Mouse (Mus musculus) kidney, embryonic 15.5 days (tissue): Measurements from ENCODE around the gene Prdm5. TPM values are rescaled to one million over a fixed set of nuclear protein-coding genes. Genes with fewer than 3 reads are reported as not detected.

ENCODE experiments used
- ATAC-seq: fragments of 200-750 bp; cut with Nextera tagmentation; replicated peaks from 2 replicates; pipeline ENCODE4 v1.8.0; 2017; ENCODE audit warnings: moderate TSS enrichment; ENCODE audit not compliant: low FRiP score
- H3K27ac ChIP-seq: fragments of 300-500 bp; sonication (generic); 2 replicates; pipeline ENCODE4 v1.5.1; 2015; ENCODE audit warnings: mild to moderate bottlenecking, inconsistent platforms
- H3K27me3 ChIP-seq: fragments of 300-500 bp; sonication (generic); 2 replicates; pipeline ENCODE4 v1.6.1; 2015; ENCODE audit warnings: inconsistent platforms
- H3K36me3 ChIP-seq: fragments of 300-500 bp; sonication (generic); 2 replicates; pipeline ENCODE4 v1.6.1; 2015; ENCODE audit warnings: inconsistent platforms
- H3K4me1 ChIP-seq: fragments of 300-500 bp; sonication (generic); 2 replicates; pipeline ENCODE4 v1.6.1; 2015; ENCODE audit warnings: inconsistent platforms
- H3K4me2 ChIP-seq: fragments of 300-500 bp; sonication (generic); 2 replicates; pipeline ENCODE4 v1.6.1; 2015; ENCODE audit warnings: moderate library complexity, mild to moderate bottlenecking, inconsistent platforms
- H3K4me3 ChIP-seq: fragments of 300-500 bp; sonication (generic); replicated peaks from 2 replicates; pipeline ENCODE4 v1.5.1; 2015; ENCODE audit warnings: mild to moderate bottlenecking, inconsistent platforms
- H3K9ac ChIP-seq: fragments of 300-500 bp; sonication (generic); 2 replicates; pipeline ENCODE4 v1.6.1; 2015; ENCODE audit warnings: mild to moderate bottlenecking, inconsistent platforms
- H3K9me3 ChIP-seq: fragments of 300-500 bp; sonication (generic); replicated peaks from 2 replicates; pipeline ENCODE4 v1.6.1; 2016; ENCODE audit warnings: inconsistent platforms
- WGBS: fragments of 180-500 bp; shearing (Covaris S2); methylation state at CpG from one replicate; pipeline ENCODE4 v1.1.7; 2015; ENCODE audit warnings: mixed read lengths; 5-methylcytosine and 5-hydroxymethylcytosine counted together
- polyA plus RNA-seq: library from polyadenylated mRNA; unstranded; fragments of >200 nt; fragmentation: Nextera tagmentation; extraction: Ambion mirVana; gene quantifications from 2 replicates; pipeline ENCODE4 v1.2.1, GENCODE M21; 2015

Prdm5 gene
- polyA plus RNA-seq, 1 experiment from 2014 or later = 21.3 TPM

GRCm38 (mm10) chr6:65888835-65889234, 110.0 kb downstream of the Prdm5 start:
- H3K4me2 ChIP-seq = no peak overlapping the region
- H3K4me1 ChIP-seq = peaks cover 6% of the 10 kb centered on the region
- H3K27ac ChIP-seq = no peak overlapping the region
- no peak for ATAC-seq
- no peak overlapping the region for H3K9ac ChIP-seq
- H3K4me3 ChIP-seq = no peak overlapping the region
- no peaks in the 10 kb centered on the region for H3K27me3 ChIP-seq
- H3K36me3 ChIP-seq = peaks cover 13% of the 10 kb centered on the region; the same call in 1 of the 2 replicates
- 96% methylated on average over 1 of the region's 1 CpGs for WGBS
- no peaks in the 10 kb centered on the region for H3K9me3 ChIP-seq

DNA sequence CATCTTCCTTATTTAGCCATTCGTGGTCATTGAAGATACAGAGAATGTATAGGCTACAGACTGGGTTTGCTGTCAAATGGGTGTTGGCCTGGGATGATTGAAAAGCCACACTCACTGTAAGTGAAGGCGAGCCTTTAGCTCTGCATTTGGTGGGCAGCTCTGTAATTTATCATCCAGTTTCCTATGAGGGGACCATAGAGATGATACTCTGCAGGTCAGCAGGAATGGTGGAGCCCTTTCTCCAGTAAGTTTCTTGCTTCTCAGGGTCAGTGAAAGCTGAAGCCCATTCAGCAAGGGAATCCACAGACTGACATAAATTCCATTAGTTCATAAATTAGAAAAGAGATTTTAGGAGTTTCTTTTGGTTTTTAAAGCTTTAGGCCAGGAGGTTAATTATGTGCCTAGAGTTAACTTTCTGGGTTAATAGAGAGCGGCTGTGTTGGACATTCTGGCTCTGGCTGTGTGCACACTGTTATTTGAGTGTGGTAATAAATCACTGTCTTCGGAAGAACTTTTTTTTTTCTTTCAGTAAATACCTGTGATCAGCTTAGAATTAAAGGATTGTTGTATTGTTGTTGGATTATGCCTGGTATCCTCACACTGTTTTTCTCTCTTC, 113.4 kb downstream of the Prdm5 start:
- H3K4me1 ChIP-seq = peaks cover 6% of the 10 kb centered on the region
- no peak overlapping the region for H3K4me3 ChIP-seq
- ATAC-seq = peak; percentile 86
- no peak overlapping the region for H3K4me2 ChIP-seq
- H3K27me3 ChIP-seq = no peaks in the 10 kb centered on the region
- 26% methylated on average over 4 of the region's 4 CpGs for WGBS
- peak overlapping the region; percentile 42 for H3K27ac ChIP-seq
- H3K9ac ChIP-seq = no peak overlapping the region
- no peaks in the 10 kb centered on the region for H3K9me3 ChIP-seq
- peaks cover 10% of the 10 kb centered on the region for H3K36me3 ChIP-seq

GRCm38 (mm10) chr6:65906657-65907182, 127.9 kb downstream of the Prdm5 start:
- H3K9ac ChIP-seq = no peak overlapping the region
- H3K4me2 ChIP-seq = no peak overlapping the region
- peak; percentile 89 for ATAC-seq
- H3K4me1 ChIP-seq = no peaks in the 10 kb centered on the region
- H3K27me3 ChIP-seq = no peaks in the 10 kb centered on the region
- peaks cover 31% of the 10 kb centered on the region for H3K36me3 ChIP-seq
- WGBS = 39% methylated on average over 2 of the region's 2 CpGs
- H3K9me3 ChIP-seq = no peaks in the 10 kb centered on the region
- H3K27ac ChIP-seq = peak overlapping the region; percentile 27; the same call in 1 of the 2 replicates
- no peak overlapping the region for H3K4me3 ChIP-seq

DNA sequence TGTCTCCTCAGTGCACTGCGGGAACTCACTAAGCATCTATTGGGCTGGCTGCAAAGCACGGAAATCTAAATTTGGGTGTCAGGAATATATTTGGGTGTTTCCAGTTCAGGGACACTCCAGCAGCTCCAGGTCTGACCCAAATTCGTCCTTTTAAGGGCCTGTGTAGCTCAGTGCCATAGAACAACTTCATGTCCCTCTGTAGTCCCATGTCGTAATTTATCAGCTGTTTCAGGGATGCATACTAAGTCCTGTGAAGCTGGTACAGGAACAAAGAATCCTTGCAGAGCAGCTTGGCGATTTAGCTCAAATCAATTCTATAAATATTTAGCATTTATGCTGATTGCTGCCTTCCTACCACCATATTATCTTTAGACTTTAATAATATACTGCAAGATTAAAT, 136.6 kb downstream of the Prdm5 start:
- no peak overlapping the region for H3K9ac ChIP-seq
- H3K9me3 ChIP-seq = no peaks in the 10 kb centered on the region
- H3K4me2 ChIP-seq = no peak overlapping the region
- H3K27ac ChIP-seq = no peak overlapping the region
- no peak for ATAC-seq
- H3K4me1 ChIP-seq = no peaks in the 10 kb centered on the region
- no peak overlapping the region for H3K4me3 ChIP-seq
- WGBS = 84% methylated on average over 5 of the region's 5 CpGs
- H3K36me3 ChIP-seq = peaks cover 6% of the 10 kb centered on the region; the same call in 1 of the 2 replicates
- no peaks in the 10 kb centered on the region for H3K27me3 ChIP-seq

GRCm38 (mm10) chr6:65921703-65922102, 142.9 kb downstream of the Prdm5 start:
- H3K27me3 ChIP-seq = no peaks in the 10 kb centered on the region
- H3K4me2 ChIP-seq = no peak overlapping the region
- peaks cover 3% of the 10 kb centered on the region; the same call in 1 of the 2 replicates for H3K4me1 ChIP-seq
- no peak for ATAC-seq
- no peak overlapping the region for H3K4me3 ChIP-seq
- no peak overlapping the region for H3K27ac ChIP-seq
- H3K36me3 ChIP-seq = no peaks in the 10 kb centered on the region
- H3K9ac ChIP-seq = no peak overlapping the region
- WGBS = 86% methylated on average over 3 of the region's 3 CpGs
- H3K9me3 ChIP-seq = no peaks in the 10 kb centered on the region

- H3K36me3 ChIP-seq = no peaks in the 10 kb centered on the region
- H3K27me3 ChIP-seq = no peaks in the 10 kb centered on the region
- no peak for ATAC-seq
- no peak overlapping the region for H3K4me3 ChIP-seq
- H3K27ac ChIP-seq = no peak overlapping the region
- H3K9me3 ChIP-seq = no peaks in the 10 kb centered on the region
- H3K9ac ChIP-seq = no peak overlapping the region
- peaks cover 3% of the 10 kb centered on the region; the same call in 1 of the 2 replicates for H3K4me1 ChIP-seq
- no peak overlapping the region for H3K4me2 ChIP-seq
- 24% methylated on average over 4 of the region's 4 CpGs for WGBS
These were observed 144.8 kb downstream of the Prdm5 start for GRCm38 (mm10) chr6:65923501-65924084.

DNA sequence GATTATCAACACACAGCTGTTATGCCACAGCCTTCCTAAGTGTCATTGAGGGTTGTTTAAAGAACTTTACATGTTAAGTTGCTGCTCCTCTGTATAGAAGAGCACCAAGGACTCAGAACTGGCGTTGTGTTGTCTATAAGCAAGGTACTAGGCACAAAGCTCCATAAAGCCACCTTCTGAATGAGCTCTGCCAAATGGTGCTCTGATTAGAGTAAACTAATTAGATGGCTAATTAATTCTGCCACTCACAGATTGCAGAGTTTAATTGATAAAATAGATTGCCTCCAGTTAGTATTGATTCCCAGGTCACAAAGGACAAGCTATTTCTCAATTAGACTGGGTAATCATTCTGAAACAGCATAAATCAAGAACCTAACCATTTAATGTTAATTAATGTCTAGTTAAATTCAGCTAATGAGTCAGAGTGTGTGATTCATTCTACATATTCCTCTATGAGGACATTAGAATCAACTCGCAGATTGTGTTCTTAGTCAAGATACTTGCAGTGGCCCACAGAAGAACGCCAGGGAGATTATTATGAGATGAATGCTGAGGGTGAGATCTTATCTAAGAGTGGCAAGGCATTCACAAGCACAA, 147.0 kb downstream of the Prdm5 start:
- H3K27ac ChIP-seq = no peak overlapping the region
- WGBS = 77% methylated on average over 3 of the region's 3 CpGs
- H3K4me1 ChIP-seq = peaks cover 3% of the 10 kb centered on the region; the same call in 1 of the 2 replicates
- no peak overlapping the region for H3K4me2 ChIP-seq
- H3K36me3 ChIP-seq = peaks cover 5% of the 10 kb centered on the region; the same call in 1 of the 2 replicates
- H3K9ac ChIP-seq = no peak overlapping the region
- H3K9me3 ChIP-seq = no peaks in the 10 kb centered on the region
- no peak for ATAC-seq
- H3K27me3 ChIP-seq = no peaks in the 10 kb centered on the region
- no peak overlapping the region for H3K4me3 ChIP-seq

DNA sequence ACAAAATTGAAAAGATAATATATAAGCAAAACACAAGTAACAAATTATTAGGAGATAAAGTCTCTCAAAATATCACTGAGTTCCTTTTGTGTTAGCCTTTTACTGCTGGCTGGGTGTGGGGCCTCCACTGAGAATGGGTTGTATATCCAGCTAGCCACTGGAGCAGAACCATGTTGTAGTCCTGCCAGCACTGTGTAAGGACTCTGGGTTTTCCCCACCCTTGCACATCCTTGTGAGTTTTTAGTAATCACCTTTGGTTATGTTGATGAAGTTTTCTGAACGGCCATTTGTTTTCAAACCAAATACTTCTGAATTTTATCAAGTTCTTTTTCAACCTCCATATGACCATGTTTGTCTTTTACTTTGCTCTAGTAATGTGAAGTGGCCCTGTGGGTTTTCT, 151.7 kb downstream of the Prdm5 start:
- Histone ChIP-seq H3K27me3 (no peaks in the 10 kb centered on the region), H3K9me3 (no peaks in the 10 kb centered on the region), H3K4me1 (no peaks in the 10 kb centered on the region), H3K9ac (no peak overlapping the region), H3K36me3 (peaks cover 11% of the 10 kb centered on the region; the same call in 1 of the 2 replicates), H3K4me3 (no peak overlapping the region), H3K4me2 (no peak overlapping the region), H3K27ac (no peak overlapping the region)
- no peak for ATAC-seq
- WGBS = 86% methylated on average over 1 of the region's 1 CpGs

DNA sequence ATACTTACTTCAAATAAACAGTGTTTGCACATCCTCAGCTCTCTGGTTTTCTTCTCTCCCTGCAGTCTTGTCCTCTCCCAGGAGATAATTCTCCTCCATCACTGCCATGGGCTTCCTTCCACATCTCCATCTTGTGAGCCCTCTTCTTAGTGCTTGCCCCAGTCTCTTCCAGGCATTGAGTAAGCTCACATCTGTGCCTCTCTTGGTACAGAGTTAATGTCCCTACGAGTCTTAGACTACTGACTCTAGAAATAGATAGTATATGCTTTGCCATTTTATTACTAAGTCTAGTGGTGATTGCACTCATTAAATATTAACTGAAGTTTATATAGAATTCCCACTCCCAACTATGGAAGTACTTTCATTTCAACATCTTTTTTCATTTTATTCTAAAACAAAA, 154.0 kb downstream of the Prdm5 start:
- no peaks in the 10 kb centered on the region for H3K9me3 ChIP-seq
- no peak overlapping the region for H3K9ac ChIP-seq
- H3K4me3 ChIP-seq = no peak overlapping the region
- peaks cover 15% of the 10 kb centered on the region; the same call in 1 of the 2 replicates for H3K36me3 ChIP-seq
- no peak for ATAC-seq
- H3K27ac ChIP-seq = no peak overlapping the region
- H3K4me1 ChIP-seq = no peaks in the 10 kb centered on the region
- WGBS = 71% methylated on average over 1 of the region's 1 CpGs
- no peak overlapping the region for H3K4me2 ChIP-seq
- H3K27me3 ChIP-seq = no peaks in the 10 kb centered on the region

DNA sequence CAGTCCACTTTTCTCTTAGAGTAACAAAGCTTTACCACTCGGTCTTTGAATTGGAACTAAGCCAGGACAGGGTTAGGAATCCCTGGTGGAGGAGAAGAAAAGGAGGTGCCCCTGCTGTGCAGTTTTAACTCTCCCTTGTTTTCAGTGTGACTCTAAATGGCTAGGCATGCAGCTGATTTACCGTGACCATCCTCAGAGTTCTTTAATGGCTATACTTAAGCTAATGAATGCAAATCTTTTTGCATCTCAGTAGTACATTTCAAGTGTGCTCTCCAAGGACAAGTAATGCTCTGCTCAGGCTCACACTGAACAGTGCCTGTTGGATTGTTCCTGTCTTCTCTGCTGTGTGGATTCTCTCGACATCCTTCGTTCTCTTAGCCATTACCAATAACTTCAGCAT, 154.4 kb downstream of the Prdm5 start:
- H3K36me3 ChIP-seq = peaks cover 15% of the 10 kb centered on the region; the same call in 1 of the 2 replicates
- H3K4me3 ChIP-seq = no peak overlapping the region
- no peak overlapping the region for H3K9ac ChIP-seq
- H3K27ac ChIP-seq = no peak overlapping the region
- no peak overlapping the region for H3K4me2 ChIP-seq
- H3K27me3 ChIP-seq = no peaks in the 10 kb centered on the region
- no peak for ATAC-seq
- WGBS = 59% methylated on average over 4 of the region's 4 CpGs
- H3K9me3 ChIP-seq = no peaks in the 10 kb centered on the region
- H3K4me1 ChIP-seq = no peaks in the 10 kb centered on the region

DNA sequence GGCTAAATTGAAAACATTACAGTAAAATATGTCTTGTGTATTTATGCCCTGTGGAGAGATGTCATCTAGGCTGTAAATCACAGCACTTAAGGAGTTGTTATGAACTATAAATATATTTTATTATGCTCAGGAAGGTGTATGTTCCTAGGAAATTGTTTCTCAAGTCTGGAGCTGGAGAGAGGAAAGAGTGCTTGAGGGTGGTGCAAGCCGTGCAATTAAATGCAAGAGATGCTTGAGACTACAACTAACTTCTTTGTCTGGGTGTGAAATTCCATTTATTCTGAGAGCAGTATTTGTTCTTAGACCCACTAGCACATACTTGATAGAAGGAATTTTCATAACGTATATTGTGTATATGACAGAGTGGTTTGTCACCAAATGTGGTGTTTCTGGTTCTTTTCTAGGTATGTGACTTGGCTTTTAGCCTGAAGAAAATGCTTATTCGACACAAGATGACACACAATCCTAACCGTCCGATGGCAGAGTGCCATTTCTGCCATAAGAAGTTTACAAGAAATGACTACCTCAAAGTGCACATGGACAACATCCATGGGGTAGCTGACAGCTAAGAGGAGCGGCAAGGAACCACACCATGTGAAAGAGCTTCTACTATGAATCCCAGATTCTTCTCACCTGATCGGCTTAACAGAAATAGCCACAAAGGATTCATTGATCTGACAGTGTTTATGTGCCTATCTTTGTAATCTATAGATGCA, 156.9 kb downstream of the Prdm5 start:
- no peak overlapping the region for H3K4me3 ChIP-seq
- H3K27ac ChIP-seq = no peak overlapping the region
- peaks cover 10% of the 10 kb centered on the region; the same call in 1 of the 2 replicates for H3K36me3 ChIP-seq
- no peak overlapping the region for H3K4me2 ChIP-seq
- WGBS = 82% methylated on average over 7 of the region's 7 CpGs
- no peaks in the 10 kb centered on the region for H3K4me1 ChIP-seq
- no peaks in the 10 kb centered on the region for H3K27me3 ChIP-seq
- ATAC-seq = no peak
- no peak overlapping the region for H3K9ac ChIP-seq
- H3K9me3 ChIP-seq = no peaks in the 10 kb centered on the region

- 73% methylated on average over 6 of the region's 6 CpGs for WGBS
These were observed 171.7 kb downstream of the Prdm5 start for GRCm38 (mm10) chr6:65950492-65950891.

More at GRCm38 (mm10) chr6:65950492-65950891, 171.7 kb downstream of the Prdm5 start:
- Histone ChIP-seq H3K4me2 (no peak overlapping the region), H3K4me3 (no peak overlapping the region), H3K9ac (no peak overlapping the region), H3K9me3 (no peaks in the 10 kb centered on the region), H3K27ac (no peak overlapping the region), H3K36me3 (no peaks in the 10 kb centered on the region), H3K27me3 (no peaks in the 10 kb centered on the region), H3K4me1 (no peaks in the 10 kb centered on the region)
- ATAC-seq = no peak
